Mouse (Mus musculus): ENCODE measurements around the gene Gng2. TPM values are rescaled to one million over a fixed set of nuclear protein-coding genes. Genes with fewer than 3 reads are reported as not detected.
A peak's percentile ranks its signal among the peaks of the same experiment; 100 is the strongest.
"Not testable (repeated sequence)": the region's sequence is repeated elsewhere in the genome, so short reads cannot be mapped to it uniquely, and the experiment has no call there.

Gene Gng2
- total RNA-seq, 2 experiments from 2014 or later: 9.7 to 14.2 TPM

GRCm38 (mm10) chr14:19884431-19884830 lies 93.0 kb downstream of the Gng2 start:
- intact Hi-C loops (cut with DNase I; ENCODE audit: low total_unique reads); DNase-seq: not testable (repeated sequence)

- intact Hi-C loops (cut with DNase I; ENCODE audit: low total_unique reads): no loop called here
- DNase-seq: no peak
Observed at GRCm38 (mm10) chr14:19874201-19874807, 103.1 kb downstream of the Gng2 start.

DNA sequence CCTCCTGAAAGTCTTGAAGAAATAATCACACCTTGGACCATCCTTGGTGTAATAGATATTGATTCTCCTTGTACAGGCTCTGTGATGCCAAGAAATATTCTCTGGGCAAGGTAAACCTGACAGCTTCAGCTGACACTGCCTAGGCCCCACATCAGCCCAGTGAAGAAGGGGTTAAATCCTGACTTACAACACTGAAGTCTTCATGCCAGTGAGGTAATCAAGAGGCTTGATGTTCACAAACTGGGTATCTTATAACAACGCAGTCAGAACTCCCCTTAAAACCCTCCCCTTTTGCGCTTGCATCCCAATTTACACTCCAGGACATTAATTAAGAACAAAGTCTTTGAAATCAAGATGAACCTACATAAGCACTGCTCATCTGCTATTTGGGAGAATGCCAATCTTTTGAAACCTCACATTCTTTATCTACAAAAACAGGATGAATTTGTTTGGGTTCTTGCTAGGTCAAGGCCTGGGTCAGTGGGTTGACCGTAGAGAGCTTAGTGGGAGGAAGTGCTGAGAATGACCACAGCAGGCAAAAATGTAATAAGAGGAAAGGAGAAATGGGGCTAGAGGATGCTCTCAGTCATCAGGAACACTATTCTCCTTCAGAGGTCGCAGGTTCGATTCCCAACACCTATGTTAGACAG lies 110.0 kb downstream of the Gng2 start:
- intact Hi-C loops (cut with DNase I; ENCODE audit: low total_unique reads): no loop called here
- no peak for DNase-seq

- DNase-seq; intact Hi-C loops (cut with DNase I; ENCODE audit: low total_unique reads): not testable (repeated sequence)
Observed at GRCm38 (mm10) chr14:19865121-19865520, 112.3 kb downstream of the Gng2 start.

DNA sequence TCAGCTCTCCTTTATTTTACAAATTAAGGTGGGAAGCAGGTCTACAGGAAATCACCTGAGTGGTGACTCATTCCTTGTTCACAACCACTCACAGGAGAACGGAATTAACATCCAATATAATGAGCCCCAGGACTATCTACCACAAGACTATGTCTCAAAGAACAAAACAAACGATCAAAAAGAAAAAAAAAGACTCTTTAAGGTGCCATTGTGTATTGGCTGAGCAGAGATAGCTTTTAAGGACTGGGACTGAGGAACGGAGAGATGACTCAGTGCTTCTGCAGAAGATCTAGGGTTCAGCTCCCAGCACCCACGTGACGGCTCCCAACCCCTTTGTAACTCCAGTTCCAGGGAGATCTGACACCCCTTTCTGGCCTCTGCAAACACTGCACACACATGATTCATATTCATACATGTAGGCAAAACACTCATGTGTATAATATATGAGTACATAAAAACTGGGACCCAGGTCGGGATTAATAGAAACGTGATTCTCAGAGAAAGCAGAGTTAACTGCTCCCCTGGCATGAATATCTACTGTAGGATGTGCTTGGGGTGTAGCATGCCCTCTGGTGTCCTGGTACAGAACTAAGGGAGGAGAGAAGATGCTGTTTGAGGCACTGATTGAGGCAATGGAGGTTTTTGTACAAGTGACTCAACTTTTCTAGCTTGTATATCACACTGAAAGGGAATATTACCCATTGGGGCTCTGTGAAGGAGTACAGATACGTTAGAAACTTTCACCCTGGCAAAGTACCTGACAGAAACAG lies 115.9 kb downstream of the Gng2 start:
- no peak for DNase-seq
- intact Hi-C loops (cut with DNase I; ENCODE audit: low total_unique reads): no loop called here

GRCm38 (mm10) chr14:19860281-19860680 lies 117.1 kb downstream of the Gng2 start:
- DNase-seq: no peak
- intact Hi-C loops (cut with DNase I; ENCODE audit: low total_unique reads): no loop called here

DNA sequence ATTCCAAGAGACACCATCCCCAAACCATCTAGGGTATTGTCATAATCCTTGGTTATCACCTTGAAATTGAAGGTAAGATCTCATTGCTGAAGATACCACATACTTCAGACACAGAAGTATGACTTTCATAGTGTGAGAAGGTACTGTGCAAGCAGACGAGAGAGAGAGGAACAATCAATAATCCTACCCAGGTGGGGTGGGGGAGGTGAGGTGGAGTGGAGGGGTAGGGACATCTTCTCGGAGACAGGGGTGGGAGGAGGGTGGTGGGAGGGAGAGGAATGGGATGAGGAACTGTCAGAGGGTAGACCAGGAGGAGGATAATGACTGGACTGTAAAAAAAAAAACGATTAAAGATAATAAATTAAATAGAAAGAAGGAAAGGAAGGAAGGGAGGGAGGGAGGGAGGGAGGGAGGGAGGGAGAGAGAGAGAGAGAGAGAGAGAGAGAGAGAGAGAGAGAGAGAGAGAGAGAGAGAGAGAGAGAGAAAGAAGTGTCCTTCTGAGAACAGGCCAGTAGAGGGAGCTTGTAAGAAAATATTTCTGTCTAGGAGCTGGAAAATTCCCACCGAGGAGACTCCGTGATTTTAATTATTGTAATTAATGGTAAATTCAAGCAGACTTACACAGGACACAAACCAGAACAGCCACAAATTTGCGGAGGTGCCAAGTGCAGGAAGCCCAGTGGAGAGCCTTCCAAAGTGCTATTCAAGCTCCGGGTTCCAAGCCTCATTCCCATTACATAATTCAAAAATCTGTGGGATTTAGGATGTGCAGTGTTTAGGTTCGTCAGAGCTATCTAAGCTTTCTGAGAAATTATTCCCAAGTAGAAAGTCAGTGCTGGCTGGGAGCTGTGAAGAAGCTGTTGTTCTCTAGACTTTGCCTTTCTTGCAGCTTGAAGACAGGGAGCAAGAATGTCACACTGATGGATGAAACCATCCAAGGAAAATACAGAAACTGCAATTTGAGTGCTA lies 118.3 kb downstream of the Gng2 start:
- no peak for DNase-seq
- intact Hi-C loops (cut with DNase I; ENCODE audit: low total_unique reads): no loop called here

DNA sequence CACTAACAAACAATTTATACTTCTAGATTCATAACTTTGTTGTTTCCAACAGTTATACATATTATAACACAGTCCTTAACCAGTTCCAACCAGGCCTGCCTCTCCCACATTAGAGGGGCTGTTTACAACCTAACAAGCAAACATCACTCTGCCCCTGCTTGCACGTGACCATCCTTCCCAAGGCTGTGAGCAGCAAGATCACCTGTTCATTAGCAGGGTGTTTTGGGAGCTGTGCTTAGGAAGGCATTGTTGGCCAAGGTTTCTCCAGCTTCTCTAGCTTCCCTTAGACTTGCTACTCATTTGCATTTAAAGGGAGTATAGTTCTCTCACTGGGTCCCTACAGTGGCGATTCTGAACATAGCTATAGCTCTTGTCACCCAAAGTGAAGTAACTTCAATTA lies 119.1 kb downstream of the Gng2 start:
- DNase-seq: no peak

GRCm38 (mm10) chr14:19853471-19853870 lies 124.0 kb downstream of the Gng2 start:
- intact Hi-C loops (cut with DNase I; ENCODE audit: low total_unique reads): no loop called here
- no peak for DNase-seq

More for the DNA sequence above, 119.1 kb downstream of the Gng2 start:
- intact Hi-C loops (cut with DNase I; ENCODE audit: low total_unique reads): no loop called here

DNA sequence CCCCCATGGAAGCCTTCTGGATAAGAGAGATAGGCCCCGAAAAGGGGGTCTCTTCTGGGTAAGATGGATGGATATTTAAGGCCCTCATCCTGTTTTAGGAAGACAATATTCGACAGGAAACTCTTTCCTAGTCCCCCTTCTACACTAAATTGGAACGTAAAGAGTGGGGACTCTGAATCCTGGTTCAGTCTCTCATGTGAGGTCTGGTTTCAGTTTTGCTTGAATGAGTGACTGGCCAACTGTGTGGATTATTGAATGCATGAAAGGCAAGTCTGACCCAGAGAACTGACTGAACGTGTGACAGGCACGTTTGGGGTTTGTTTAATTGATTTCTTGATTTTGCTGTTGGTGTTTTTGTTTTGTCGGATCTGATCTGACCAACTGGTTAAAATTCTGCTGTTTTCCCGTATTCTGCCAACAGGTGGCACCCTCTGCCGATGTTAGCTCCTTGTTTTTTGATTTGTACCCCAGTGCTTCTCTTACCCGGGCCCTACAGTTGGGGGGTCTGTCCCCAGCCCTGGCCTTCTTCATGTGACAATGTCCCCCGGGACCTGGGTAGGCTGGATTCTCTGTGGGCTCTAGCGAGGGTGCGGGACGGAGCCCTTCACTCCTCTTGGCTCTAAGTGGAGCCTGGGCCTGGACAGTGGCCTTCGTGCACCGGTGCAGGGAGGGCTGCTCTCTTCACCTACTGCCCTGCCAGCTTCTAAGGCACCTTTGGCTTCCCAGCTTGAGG lies 137.7 kb downstream of the Gng2 start:
- intact Hi-C loops (cut with DNase I; ENCODE audit: low total_unique reads): no loop called here
- peak; percentile 38 for DNase-seq

DNA sequence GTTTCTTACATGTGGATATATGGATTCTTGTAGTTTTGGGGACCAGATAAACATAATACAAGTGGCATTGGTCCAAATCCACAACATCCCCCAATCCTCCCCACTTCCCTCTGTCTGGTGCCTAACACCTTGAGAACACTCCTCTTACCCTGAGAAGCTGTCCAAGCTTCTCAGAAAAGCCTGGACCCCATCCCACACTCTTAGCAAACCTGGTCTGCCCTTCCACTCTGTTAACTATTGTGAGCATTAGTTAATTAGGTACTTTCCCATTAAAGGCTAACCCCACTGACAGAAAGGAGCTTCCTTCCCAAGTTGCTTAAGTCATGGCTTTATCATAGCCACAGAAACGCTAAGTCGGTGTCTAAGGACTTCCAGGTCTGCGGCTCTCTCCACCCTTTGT lies 141.1 kb downstream of the Gng2 start:
- intact Hi-C loops (cut with DNase I; ENCODE audit: low total_unique reads): no loop called here
- DNase-seq: no peak

GRCm38 (mm10) chr14:19825481-19825880 lies 151.9 kb downstream of the Gng2 start:
- intact Hi-C loops (cut with DNase I; ENCODE audit: low total_unique reads): no loop called here
- DNase-seq: no peak

- intact Hi-C loops (cut with DNase I; ENCODE audit: low total_unique reads): no loop called here
- DNase-seq: peak; percentile 95
Observed at GRCm38 (mm10) chr14:19823321-19824142, 153.9 kb downstream of the Gng2 start, which contains the start of gene Rtraf. Gene Rtraf, minus strand, starts transcription at chr14:19823824.

Other genes starting within 250 kb of the Gng2 start
- gene Nid2, start 226.4 kb downstream of the Gng2 start, total RNA-seq (2021): 10 to 100 TPM; 46.5 to 62.5 TPM
- gene Rtraf, start 153.8 kb downstream of the Gng2 start, total RNA-seq (2021): 10 to 100 TPM; 68.0 to 70.2 TPM
- gene Saysd1, start 160.9 kb upstream of the Gng2 start, total RNA-seq (2021): 1 to 10 TPM; 1.7 to 1.8 TPM
- 1 to 10 TPM in 1 of 2 experiments, under 1 TPM in 1; 0.53 to 1.1 TPM for gene Kcnk5, start 204.2 kb upstream of the Gng2 start, total RNA-seq (2021)

Data from gastrocnemius, postnatal 14 days (tissue).